Mouse (Mus musculus): ENCODE results near the gene Tkt.
"Not testable (repeated sequence)": the region's sequence is repeated elsewhere in the genome, so short reads cannot be mapped to it uniquely, and the experiment has no call there.

Tkt gene

GRCm38 (mm10) chr14:30553185-30553584 lies 5.0 kb downstream of the Tkt start:
- no peak for DNase-seq (ENCODE audit: low spot score)

- no peak for DNase-seq (ENCODE audit: low spot score)
Observed at GRCm38 (mm10) chr14:30556651-30557050, 8.5 kb downstream of the Tkt start.

DNA sequence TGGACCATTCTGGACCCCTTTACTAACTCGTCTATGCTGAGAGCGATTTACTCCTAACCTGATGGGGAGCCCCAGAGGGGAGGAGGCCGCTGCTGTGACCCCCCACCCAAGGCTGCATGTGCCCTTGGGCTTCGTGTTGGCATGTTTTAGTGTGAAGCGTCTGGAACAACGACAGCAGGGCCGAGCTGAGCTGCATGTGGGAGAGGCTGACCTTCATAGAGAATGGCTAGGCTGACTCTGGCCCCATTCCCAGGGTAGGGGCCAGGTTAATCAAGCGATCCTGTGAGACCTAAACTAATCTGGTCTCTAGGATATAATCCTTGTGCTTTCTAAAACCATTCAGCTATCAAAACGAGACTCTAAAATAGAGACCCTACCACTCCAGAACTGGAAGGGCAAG lies 9.6 kb downstream of the Tkt start:
- DNase-seq (ENCODE audit: low spot score): no peak

DNA sequence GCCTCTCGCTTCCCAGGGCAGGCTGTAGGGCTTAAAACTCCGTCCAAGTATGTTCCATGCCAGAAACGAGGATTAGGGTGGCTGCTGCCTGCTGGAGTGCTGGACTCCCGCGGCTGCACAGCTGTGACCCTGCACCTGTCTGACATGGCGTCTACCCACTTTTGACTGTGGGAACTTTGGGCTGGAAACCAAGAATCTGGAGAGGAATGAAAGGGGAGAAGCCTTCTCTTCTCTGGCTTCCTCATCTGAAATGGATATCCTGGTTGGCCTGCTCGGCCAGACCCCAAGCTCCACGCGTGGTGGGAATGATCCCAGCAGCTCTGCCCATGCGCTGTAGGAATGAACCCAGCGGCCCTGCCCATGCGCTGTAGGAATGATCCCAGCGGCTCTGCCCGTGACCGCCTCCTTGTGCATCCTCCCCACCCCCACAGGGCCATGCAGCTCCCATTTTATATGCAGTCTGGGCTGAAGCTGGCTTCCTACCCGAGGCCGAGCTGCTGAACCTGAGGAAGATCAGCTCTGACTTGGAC lies 11.2 kb downstream of the Tkt start:
- DNase-seq (ENCODE audit: low spot score): no peak

- no peak for DNase-seq (ENCODE audit: low spot score)
Observed at GRCm38 (mm10) chr14:30560803-30561389, 12.7 kb downstream of the Tkt start.

GRCm38 (mm10) chr14:30561470-30562187 lies 13.5 kb downstream of the Tkt start:
- DNase-seq (ENCODE audit: low spot score): no peak

GRCm38 (mm10) chr14:30562343-30562742 lies 14.2 kb downstream of the Tkt start:
- no peak for DNase-seq (ENCODE audit: low spot score)

DNA sequence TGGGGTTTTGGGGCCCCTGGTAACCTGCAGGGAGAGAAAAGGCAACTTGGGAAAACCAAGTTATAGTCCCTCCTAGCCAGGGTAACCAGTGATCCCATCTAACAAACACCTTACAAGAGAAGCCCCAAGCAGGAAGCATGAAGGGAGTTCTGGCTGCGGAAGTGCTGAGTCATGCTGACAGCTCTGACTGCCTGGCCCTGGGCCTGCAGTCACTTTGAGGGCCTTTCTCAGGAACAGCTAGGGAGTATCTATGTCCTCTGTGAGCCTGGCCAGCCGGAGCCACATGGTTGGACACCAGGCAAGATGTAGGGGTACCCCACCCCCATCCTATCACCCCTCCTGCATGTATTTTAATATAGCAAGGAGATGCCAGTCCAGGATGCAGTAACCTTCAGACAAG lies 16.3 kb downstream of the Tkt start:
- DNase-seq (ENCODE audit: low spot score): peak; percentile 52

DNA sequence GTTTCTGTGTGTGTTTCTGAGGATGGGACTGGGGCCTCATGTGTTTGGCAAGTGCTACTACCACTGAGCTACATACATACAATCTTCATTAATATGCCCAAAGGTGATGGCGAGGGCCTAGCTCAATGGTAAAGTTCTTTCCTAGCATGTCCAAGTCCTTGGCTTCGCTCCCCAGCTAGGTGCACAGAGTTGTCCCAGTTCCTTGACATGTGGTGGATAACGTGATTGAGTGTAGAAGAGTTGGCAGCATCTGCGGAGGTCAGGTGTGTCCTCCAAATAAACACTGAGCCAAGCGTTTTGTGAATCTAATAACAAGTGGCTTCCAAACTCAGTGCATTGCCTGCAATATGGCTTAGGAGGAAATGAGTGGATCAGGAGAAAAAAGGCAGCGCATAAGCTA lies 18.2 kb downstream of the Tkt start:
- DNase-seq (ENCODE audit: low spot score): no peak

GRCm38 (mm10) chr14:30568016-30568415 lies 19.9 kb downstream of the Tkt start:
- DNase-seq (ENCODE audit: low spot score): no peak

- no peak for DNase-seq (ENCODE audit: low spot score)
Observed at GRCm38 (mm10) chr14:30570303-30570702, 22.1 kb downstream of the Tkt start.

DNA sequence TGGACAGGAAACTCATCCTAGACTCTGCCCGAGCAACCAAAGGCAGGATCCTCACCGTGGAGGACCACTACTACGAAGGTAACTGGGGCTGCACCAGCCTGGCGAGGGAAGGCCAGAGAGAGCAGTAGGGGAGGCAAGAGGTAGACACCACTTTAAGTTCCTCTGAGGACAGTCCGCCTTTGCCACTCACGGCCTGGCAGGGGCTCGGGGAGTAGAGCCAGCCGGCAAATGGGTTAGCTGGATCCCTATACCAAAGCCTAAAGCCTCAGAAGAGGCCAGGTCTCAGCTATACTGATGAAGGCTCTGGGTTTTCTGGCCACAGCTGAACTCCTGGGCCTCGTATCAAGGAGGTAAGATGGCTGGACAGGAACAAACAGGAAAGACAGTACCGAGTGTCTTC lies 24.1 kb downstream of the Tkt start:
- DNase-seq (ENCODE audit: low spot score): no peak

- no peak for DNase-seq (ENCODE audit: low spot score)
Observed at GRCm38 (mm10) chr14:30573235-30573634, 25.1 kb downstream of the Tkt start.

- DNase-seq (ENCODE audit: low spot score): peak; percentile 84
Observed at GRCm38 (mm10) chr14:30573983-30574584, 25.9 kb downstream of the Tkt start.

GRCm38 (mm10) chr14:30575791-30576190 lies 27.6 kb downstream of the Tkt start:
- DNase-seq (ENCODE audit: low spot score): no peak

DNA sequence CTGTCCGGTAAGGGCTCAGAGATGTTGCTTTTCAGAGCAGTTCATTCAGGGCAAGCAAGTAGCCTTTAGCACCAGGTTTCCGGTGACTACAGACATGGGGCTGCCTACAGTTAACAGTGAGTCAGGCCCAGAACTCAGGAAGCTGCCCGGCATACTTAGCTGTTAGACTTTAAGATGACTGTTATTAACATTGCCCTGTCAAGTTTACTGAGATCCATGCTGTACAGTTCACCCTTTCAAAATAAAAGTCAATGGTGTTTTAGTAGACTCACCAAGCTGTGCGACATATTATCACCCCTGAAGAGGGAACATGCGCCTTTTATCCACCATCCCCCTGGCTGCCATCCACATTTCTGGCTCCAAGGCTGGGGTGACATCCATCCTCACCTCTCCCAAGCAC lies 28.1 kb downstream of the Tkt start:
- DNase-seq (ENCODE audit: low spot score): no peak

DNA sequence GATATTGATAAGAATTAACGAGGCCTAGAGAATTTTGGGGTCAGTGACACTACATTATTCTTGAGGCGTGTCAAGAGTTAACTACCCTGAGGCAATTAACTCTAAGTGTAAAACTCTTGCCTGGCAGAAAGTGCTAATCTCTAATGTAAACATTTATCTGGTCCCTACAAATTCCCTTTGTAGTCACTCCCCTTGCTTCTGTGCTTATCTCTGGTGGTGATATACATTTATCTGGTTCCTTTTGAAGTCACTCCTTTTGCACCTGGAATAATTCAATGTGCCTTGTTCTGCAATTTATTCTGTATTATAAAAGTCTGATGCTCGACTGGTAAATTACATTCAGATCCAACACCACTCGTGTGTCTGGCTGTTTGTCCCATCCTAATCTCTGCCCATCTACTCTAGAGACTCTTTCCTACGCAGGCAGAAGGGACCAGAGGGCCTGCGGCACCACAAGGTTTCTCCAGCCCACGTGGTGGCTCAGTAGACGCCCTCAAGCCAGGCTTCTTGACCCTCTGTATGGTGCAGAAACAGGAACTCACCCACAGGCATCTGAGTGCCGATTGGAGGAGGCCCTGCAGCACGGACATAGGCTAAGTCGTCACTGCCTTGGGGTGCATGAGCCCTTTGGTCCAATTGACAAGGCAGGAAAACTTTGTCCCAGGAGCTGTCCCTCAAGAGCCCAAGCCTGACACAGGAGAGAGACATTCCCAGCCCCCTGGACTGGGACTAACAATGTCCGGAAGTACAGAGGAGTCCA lies 29.3 kb downstream of the Tkt start:
- not testable (repeated sequence) for DNase-seq (ENCODE audit: low spot score)

DNA sequence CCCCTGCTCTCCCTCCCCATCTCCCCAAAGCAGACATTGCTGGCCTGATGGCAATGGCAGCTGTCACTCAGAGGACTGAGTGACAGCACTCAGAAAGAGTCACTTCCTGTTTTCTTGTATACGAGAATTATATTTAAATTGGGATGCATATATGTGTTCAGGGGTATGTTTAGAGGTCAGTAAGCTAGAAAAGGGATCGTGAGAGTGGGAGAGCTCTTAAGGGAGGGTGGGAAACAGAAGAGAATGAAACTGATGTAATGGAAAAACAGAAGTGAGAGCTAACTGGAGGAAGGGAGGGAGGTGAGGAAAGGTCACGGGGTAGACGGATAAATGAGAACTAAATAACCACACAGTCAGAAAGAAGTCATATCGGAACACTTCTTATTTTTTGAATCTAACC lies 31.0 kb downstream of the Tkt start:
- DNase-seq (ENCODE audit: low spot score): no peak

DNA sequence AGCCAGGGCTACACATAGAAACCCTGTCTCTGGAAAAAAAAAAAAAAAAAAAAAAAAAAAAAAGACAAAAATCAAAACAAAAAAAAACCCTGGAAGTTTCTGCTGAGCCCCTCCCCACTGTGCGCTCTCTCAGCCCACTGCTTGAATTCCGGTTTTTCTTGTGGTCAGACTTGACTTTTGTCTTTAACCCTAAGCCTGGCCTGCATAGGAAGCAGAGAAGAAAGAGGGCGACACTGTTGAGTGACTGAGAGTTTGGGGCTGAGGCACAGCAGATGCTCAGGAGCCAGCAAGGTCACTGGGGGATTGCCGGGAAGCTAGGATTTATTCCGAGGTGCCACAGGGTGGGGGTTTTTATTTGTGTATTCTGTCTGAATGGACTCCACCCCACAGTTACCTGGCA lies 31.7 kb downstream of the Tkt start:
- DNase-seq (ENCODE audit: low spot score): no peak

GRCm38 (mm10) chr14:30581238-30581637 lies 33.1 kb downstream of the Tkt start:
- no peak for DNase-seq (ENCODE audit: low spot score)

DNA sequence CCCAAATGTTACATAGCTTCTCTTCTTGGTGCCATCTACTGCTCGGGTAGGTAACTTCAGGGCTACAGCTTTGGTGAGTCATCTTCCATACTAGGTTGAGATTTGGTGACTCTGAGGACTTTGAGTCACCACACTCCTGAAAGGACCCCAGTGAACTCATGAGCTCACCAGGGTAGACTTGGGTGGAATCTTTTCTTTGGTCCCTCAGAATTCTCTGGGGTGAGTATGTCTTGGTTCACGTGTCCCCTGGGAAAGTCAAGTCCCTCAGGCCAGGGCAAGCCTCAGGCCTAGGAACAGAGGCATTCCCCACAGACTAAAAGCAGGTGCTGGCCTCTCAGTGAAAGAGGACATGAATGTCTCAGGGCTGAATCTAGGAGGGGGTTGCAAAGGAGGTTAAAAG lies 35.9 kb downstream of the Tkt start:
- DNase-seq (ENCODE audit: low spot score): no peak

DNA sequence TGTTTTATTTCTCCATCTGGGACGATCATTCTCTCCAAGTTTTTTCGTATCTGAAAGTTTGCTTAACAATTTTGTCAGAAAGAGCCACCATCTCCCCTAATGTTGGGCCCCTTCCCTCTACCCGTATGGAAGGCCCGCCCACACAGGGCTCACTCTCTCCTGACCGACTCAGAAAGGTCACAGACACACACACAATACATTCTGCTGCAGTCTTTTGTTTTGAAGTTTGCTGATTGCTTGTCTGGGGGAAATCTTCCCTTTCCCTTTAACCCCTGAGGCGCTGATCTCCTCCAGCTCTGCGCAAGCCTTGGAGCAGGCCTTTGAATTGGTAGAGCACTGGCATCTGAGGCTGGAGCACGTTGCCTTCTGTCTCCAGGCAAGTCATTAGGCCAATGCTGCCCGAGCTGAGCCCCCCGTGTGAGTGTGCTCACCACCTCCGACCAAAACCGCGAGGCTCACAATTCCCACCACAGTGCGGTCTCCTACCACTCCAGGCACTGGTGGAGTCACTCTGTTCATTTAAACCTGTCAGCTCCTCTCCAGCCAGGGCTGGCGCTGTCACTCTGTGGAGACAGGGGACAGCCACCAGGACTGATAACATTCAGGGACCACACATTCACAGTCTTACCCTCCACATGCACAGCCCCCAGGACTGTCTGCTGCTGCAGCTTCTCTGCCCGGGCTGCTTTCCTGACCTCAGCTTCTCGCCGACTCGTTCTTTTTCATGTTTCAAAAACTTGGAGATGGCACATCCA lies 36.5 kb downstream of the Tkt start:
- no peak for DNase-seq (ENCODE audit: low spot score)

All from layer of hippocampus, adult 11-12 months (tissue).